Mouse (Mus musculus) liver, postnatal 0 days (tissue): ENCODE data around the gene Ttc27. TPM values are rescaled to one million over a fixed set of nuclear protein-coding genes. Genes with fewer than 3 reads are reported as not detected.

Experiments used
- ATAC-seq: fragments of 200-750 bp; cut with Nextera tagmentation; 2 replicates; pipeline ENCODE4 v1.8.0; 2017; ENCODE audit warnings: mild to moderate bottlenecking, moderate library complexity
- DNase-seq: peaks from one replicate; pipeline ENCODE4 v3.0.0-alpha.2; 2016
- H3K27ac ChIP-seq: fragments of 300-500 bp; sonication (generic); 2 replicates; pipeline ENCODE4 v1.5.1; 2014; ENCODE audit warnings: antibody characterized with exemption, moderate library complexity, mild to moderate bottlenecking, low read depth
- H3K27me3 ChIP-seq: fragments of 300-500 bp; sonication (generic); 2 replicates; pipeline ENCODE4 v1.6.1; 2014; ENCODE audit warnings: low read length, control low read depth, mixed read lengths; ENCODE audit not compliant: insufficient read depth
- H3K36me3 ChIP-seq: fragments of 300-500 bp; sonication (generic); replicated peaks from 2 replicates; pipeline ENCODE4 v1.6.1; 2014; ENCODE audit warnings: mild to moderate bottlenecking, control low read depth, low read length, moderate library complexity, mixed read lengths; ENCODE audit not compliant: insufficient read depth
- H3K4me1 ChIP-seq: fragments of 300-500 bp; sonication (generic); 2 replicates; pipeline ENCODE4 v1.6.1; 2014; ENCODE audit warnings: antibody characterized with exemption, mild to moderate bottlenecking, control low read depth; ENCODE audit not compliant: insufficient read depth
- H3K4me2 ChIP-seq: fragments of 300-500 bp; sonication (generic); 2 replicates; pipeline ENCODE4 v1.6.1; 2014; ENCODE audit warnings: low read depth, mild to moderate bottlenecking, low read length, moderate library complexity, mixed read lengths
- H3K4me3 ChIP-seq: fragments of 300-500 bp; sonication (generic); 2 replicates; pipeline ENCODE4 v1.5.1; 2014; ENCODE audit warnings: low read depth, low read length
- H3K9ac ChIP-seq: fragments of 300-500 bp; sonication (generic); replicated peaks from 2 replicates; pipeline ENCODE4 v1.6.1; 2014; ENCODE audit warnings: mild to moderate bottlenecking, moderate library complexity
- H3K9me3 ChIP-seq: fragments of 300-500 bp; sonication (generic); 2 replicates; pipeline ENCODE4 v1.6.1; 2016; ENCODE audit warnings: mild to moderate bottlenecking, control low read depth, low read length, mixed read lengths
- CTCF ChIP-seq: sonication (generic); IDR thresholded peaks from 2 replicates; pipeline ENCODE4 v1.5.1; 2016; ENCODE audit warnings: antibody characterized with exemption, low read depth
- EP300 ChIP-seq: IDR thresholded peaks from 2 replicates; pipeline ENCODE4 v1.6.1; 2016; ENCODE audit warnings: antibody characterized with exemption, low read depth, mild to moderate bottlenecking
- WGBS: fragments of 180-500 bp; shearing (Covaris S2); extraction: QIAGEN DNeasy Blood & Tissue Kit; methylation state at CpG from one replicate; pipeline ENCODE4 v1.1.7; 2014; ENCODE audit not compliant: insufficient replicate concordance; 5-methylcytosine and 5-hydroxymethylcytosine counted together
- polyA plus RNA-seq: library from polyadenylated mRNA; unstranded; fragments of >200 nt; fragmentation: Nextera tagmentation; extraction: Ambion mirVana; gene quantifications from 2 replicates; pipeline ENCODE4 v1.2.1, GENCODE M21; 2015

Ttc27 gene
- polyA plus RNA-seq, 1 experiment from 2014 or later = 6.0 TPM

DNA sequence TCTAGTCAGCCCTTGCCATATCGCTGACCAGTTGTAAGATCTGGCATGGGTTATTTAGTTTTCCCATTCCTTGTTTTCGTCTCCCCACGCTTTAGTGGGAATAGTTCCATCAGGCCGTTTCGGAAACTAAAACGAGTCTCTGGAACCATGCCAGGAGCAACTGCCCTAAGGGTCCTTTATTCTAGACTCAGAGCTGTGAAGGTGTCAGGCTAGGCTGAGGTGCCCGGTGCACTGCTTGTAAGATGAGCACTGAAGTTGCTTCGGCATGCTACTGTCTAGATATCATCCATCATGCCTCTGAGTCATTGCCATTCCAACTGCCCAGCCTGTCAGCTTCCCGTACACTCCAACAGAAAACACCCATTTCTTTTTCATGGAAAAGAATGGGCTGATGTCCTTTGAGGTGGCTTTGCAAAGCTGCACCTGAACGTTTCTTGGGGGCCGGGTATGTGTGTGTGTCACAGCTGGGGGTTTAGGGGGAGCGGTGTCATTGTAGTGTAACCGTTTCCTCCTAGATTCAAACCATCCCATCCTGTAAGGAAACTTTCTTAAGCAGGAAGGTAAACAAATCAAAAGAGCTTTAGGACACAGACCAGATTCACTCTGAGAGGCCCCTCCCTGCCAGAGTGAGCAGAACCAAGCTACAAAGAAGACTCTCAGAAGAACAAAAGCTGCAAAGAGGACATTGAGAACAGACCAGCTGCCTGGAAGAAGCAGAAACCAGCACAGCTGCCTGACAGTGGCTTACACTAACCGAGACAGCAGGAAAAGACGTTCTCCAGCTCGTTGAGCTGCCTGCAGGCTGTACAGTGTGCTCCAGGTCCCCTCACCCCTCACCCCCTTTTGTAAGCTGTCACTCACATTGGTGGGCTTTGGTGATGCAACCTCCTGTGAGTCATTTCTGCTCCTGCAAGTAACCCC is 186.1 kb downstream of the Ttc27 start:
- H3K9ac ChIP-seq = no peak overlapping the region
- DNase-seq (no peak), ATAC-seq (no peak)
- no peak for TF ChIP-seq CTCF
- TF ChIP-seq EP300 = no peak
- H3K36me3 ChIP-seq = no peaks in the 10 kb centered on the region
- no peaks in the 10 kb centered on the region for H3K27me3 ChIP-seq
- 67% methylated on average over 16 of the region's 16 CpGs for WGBS
- H3K9me3 ChIP-seq = peaks cover 4% of the 10 kb centered on the region; the same call in 1 of the 2 replicates
- no peak overlapping the region for H3K27ac ChIP-seq
- H3K4me2 ChIP-seq = no peak overlapping the region
- H3K4me3 ChIP-seq = no peak overlapping the region
- no peaks in the 10 kb centered on the region for H3K4me1 ChIP-seq

- ATAC-seq = no peak
- Histone ChIP-seq H3K9ac (no peak overlapping the region), H3K4me1 (no peaks in the 10 kb centered on the region), H3K4me3 (no peak overlapping the region), H3K4me2 (no peak overlapping the region), H3K27me3 (no peaks in the 10 kb centered on the region), H3K9me3 (peaks cover 4% of the 10 kb centered on the region; the same call in 1 of the 2 replicates), H3K27ac (no peak overlapping the region), H3K36me3 (no peaks in the 10 kb centered on the region)
- no peak for TF ChIP-seq CTCF
- TF ChIP-seq EP300 = peak; percentile 71
- WGBS = 44% methylated on average over 1 of the region's 1 CpGs
- DNase-seq = no peak
Measured at GRCm38 (mm10) chr17:74904332-74904687, 186.8 kb downstream of the Ttc27 start.

- 72% methylated on average over 3 of the region's 3 CpGs for WGBS
- H3K27me3 ChIP-seq = no peaks in the 10 kb centered on the region
- H3K9me3 ChIP-seq = peaks cover 4% of the 10 kb centered on the region; the same call in 1 of the 2 replicates
- H3K4me1 ChIP-seq = no peaks in the 10 kb centered on the region
- no peak overlapping the region for H3K4me2 ChIP-seq
- no peak overlapping the region for H3K9ac ChIP-seq
- no peak for TF ChIP-seq CTCF
- TF ChIP-seq EP300 = no peak
- DNase-seq = no peak
- H3K36me3 ChIP-seq = no peaks in the 10 kb centered on the region
- no peak overlapping the region for H3K27ac ChIP-seq
- H3K4me3 ChIP-seq = no peak overlapping the region
- ATAC-seq = no peak
Measured at GRCm38 (mm10) chr17:74904956-74905355, 187.4 kb downstream of the Ttc27 start.

- DNase-seq (no peak), ATAC-seq (no peak)
- H3K27me3 ChIP-seq = no peaks in the 10 kb centered on the region
- no peak overlapping the region for H3K4me3 ChIP-seq
- 75% methylated on average over 2 of the region's 2 CpGs for WGBS
- H3K9me3 ChIP-seq = no peaks in the 10 kb centered on the region
- H3K27ac ChIP-seq = no peak overlapping the region
- H3K4me2 ChIP-seq = no peak overlapping the region
- TF ChIP-seq EP300 = no peak
- no peak for TF ChIP-seq CTCF
- no peaks in the 10 kb centered on the region for H3K36me3 ChIP-seq
- H3K9ac ChIP-seq = no peak overlapping the region
- no peaks in the 10 kb centered on the region for H3K4me1 ChIP-seq
Measured at GRCm38 (mm10) chr17:74912995-74913394, 195.5 kb downstream of the Ttc27 start.

Other genes with a start within 250 kb of the Ttc27 start
- gene Yipf4, start 228.2 kb upstream of the Ttc27 start, polyA plus RNA-seq = 59.5 and 67.1 TPM in 2 replicates
- 31.2 and 40.6 TPM in 2 replicates for gene Birc6, start 189.4 kb upstream of the Ttc27 start, polyA plus RNA-seq